Mouse (Mus musculus) hindbrain, embryonic 12.5 days (tissue): ENCODE measurements around the gene Mphosph10. TPM values are rescaled to one million over a fixed set of nuclear protein-coding genes. Genes with fewer than 3 reads are reported as not detected.

Source experiments
- ATAC-seq: fragments of 200-750 bp; cut with Nextera tagmentation; 2 replicates; pipeline ENCODE4 v1.8.0; 2017; ENCODE audit warnings: moderate TSS enrichment; ENCODE audit not compliant: low FRiP score
- H3K27ac ChIP-seq: fragments of 300-500 bp; sonication (generic); 2 replicates; pipeline ENCODE4 v1.5.1; 2016; ENCODE audit warnings: mild to moderate bottlenecking
- H3K27me3 ChIP-seq: fragments of 300-500 bp; sonication (generic); 2 replicates; pipeline ENCODE4 v1.6.1; 2016; ENCODE audit warnings: mild to moderate bottlenecking
- H3K36me3 ChIP-seq: fragments of 300-500 bp; sonication (generic); 2 replicates; pipeline ENCODE4 v1.6.1; 2016; ENCODE audit warnings: mild to moderate bottlenecking
- H3K4me1 ChIP-seq: fragments of 300-500 bp; sonication (generic); 2 replicates; pipeline ENCODE4 v1.6.1; 2016
- H3K4me2 ChIP-seq: fragments of 300-500 bp; sonication (generic); replicated peaks from 2 replicates; pipeline ENCODE4 v1.6.1; 2016; ENCODE audit warnings: mild to moderate bottlenecking
- H3K4me3 ChIP-seq: fragments of 300-500 bp; sonication (generic); 2 replicates; pipeline ENCODE4 v1.5.1; 2016; ENCODE audit warnings: mild to moderate bottlenecking
- H3K9ac ChIP-seq: fragments of 300-500 bp; sonication (generic); 2 replicates; pipeline ENCODE4 v1.6.1; 2016; ENCODE audit warnings: mild to moderate bottlenecking, moderate library complexity
- H3K9me3 ChIP-seq: fragments of 300-500 bp; sonication (generic); replicated peaks from 2 replicates; pipeline ENCODE4 v1.6.1; 2016; ENCODE audit warnings: mild to moderate bottlenecking
- WGBS: fragments of 180-500 bp; shearing (Covaris S2); methylation state at CpG from one replicate; pipeline ENCODE4 v1.1.7; 2016; 5-methylcytosine and 5-hydroxymethylcytosine counted together
- polyA plus RNA-seq: library from polyadenylated mRNA; unstranded; fragments of >200 nt; fragmentation: Nextera tagmentation; extraction: Ambion mirVana; gene quantifications from 2 replicates; pipeline ENCODE4 v1.2.1, GENCODE M21; 2016

Mphosph10 gene
- 41.7 and 43.7 TPM in 2 replicates for polyA plus RNA-seq

DNA sequence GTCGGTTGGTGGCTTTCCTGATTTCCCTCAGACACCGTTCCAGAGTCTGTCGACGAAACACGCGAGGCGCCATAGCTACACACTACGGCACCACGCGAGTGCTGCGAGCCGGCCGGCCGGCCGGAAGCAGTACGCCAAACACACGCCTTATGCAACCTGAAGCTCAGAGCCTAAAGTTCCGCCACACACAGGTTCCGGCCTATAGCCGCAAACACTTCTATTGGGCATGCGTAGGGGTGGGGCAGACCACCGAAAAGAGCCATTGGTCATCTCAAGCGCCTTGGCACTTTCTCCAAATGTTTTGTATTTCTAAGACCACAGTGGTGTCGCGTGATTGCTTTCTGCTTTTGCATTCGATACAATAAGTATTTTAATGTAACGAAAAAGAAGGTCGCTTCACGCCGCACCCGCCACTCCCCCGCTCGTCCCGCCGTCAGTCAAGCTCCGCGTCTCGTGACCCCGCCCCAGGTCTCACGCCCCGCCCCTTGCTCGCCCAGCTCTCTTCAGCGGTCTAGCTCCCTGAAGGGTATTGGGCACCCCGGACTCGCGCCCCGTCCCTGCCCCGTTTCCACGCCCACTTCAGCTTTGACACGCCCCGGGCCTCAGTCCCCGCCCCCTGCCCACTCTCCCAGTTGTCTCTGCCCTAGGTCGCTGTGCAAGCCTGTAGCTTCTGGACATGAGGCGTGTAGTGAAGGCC lies at the start of gene Mphosph10, which contains the start of gene Mcee:
TSS of gene Mphosph10 (minus strand) at position 147 of the 697 bp plus-strand sequence.
TSS of gene Mcee (plus strand) at position 486 of the 697 bp plus-strand sequence.
- ATAC-seq, result peak; percentile 99
- Histone ChIP-seq H3K4me2 (peak within 1 kb of the TSS; percentile 81), H3K9me3 (no peaks in the 10 kb centered on the region), H3K4me3 (peak within 1 kb of the TSS; percentile 65), H3K27me3 (no peaks in the 10 kb centered on the region), H3K36me3 (peaks cover 23% of the 10 kb centered on the region), H3K27ac (peak within 1 kb of the TSS; percentile 76), H3K4me1 (peaks cover 11% of the 10 kb centered on the region), H3K9ac (peak within 1 kb of the TSS; percentile 79)
- WGBS, result under 1% methylated on average over 54 of the region's 54 CpGs

DNA sequence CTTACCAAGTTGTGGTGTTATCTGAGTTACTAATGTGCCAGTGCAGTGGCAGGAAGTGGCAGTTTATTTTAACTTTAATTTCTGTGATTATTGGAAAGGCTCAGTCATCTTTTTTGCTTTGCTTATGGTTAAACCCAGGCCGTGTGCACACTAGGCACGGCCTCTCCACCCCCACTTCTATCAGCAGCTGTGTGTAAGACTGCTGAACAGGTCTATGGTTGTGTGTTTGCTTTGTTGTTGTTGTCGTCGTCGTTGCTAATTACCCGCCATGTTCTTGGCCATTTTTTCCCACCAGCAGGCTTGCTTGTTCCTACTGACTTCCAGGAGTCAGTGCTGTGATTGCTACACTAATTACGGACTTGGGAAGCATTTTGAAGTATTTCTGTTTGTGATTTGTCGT lies 48.5 kb upstream of the Mphosph10 start:
- Histone ChIP-seq H3K27me3 (no peaks in the 10 kb centered on the region), H3K9ac (no peak overlapping the region), H3K27ac (no peak overlapping the region), H3K4me2 (no peak overlapping the region), H3K9me3 (no peaks in the 10 kb centered on the region), H3K36me3 (no peaks in the 10 kb centered on the region), H3K4me1 (peaks cover 5% of the 10 kb centered on the region; the same call in 1 of the 2 replicates), H3K4me3 (no peak overlapping the region)
- WGBS, result 77% methylated on average over 8 of the region's 8 CpGs
- no peak for ATAC-seq

DNA sequence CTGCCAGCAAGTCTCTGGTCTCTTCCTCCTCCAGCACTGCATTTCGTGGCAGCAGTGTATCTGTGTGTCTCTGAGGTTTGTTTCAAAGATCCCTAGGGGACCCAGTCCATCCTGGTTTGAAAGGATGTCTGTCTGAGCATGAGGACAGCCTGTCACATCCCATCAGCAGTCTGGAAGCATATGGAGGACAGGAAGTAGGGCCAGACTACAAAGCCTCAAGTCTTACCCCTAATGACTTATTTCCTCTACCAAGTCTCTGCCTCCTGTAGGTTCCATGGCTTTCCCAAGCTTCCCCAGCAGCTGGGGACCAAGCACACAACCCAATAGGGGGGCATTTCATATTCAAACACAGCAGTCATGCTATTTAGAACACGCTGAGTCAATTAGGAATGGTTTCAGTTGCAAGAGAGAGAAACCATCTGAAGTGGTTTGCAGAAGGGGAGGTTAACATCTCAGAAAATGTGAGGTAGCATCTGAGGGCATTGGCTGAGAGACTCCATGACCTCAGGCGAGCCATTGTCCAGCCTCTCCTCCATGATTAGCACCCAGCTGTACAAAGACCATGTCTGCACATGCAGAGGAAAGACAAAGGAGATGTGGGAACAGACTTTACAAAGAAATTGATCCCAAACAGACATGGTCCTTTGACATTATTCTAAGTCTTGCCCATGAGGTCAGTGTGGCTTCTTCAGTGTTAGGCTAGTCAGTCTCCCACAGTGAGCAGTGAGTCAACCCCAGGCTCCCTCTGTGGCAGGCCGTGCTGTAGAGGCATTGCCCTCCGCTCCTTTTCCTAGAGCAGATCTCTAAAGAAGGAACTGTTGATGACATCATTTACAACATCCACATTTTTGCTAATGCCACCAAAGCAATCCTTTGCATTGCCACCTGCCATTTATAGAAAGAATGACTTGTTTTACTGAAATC lies 47.8 kb upstream of the Mphosph10 start:
- Histone ChIP-seq H3K4me2 (no peak overlapping the region), H3K4me3 (no peak overlapping the region), H3K27me3 (no peaks in the 10 kb centered on the region), H3K9me3 (no peaks in the 10 kb centered on the region), H3K36me3 (no peaks in the 10 kb centered on the region), H3K9ac (no peak overlapping the region), H3K4me1 (peaks cover 5% of the 10 kb centered on the region; the same call in 1 of the 2 replicates), H3K27ac (peak overlapping the region; percentile 35; the same call in 1 of the 2 replicates)
- WGBS, result 37% methylated on average over 5 of the region's 5 CpGs
- ATAC-seq, result peak; percentile 83

DNA sequence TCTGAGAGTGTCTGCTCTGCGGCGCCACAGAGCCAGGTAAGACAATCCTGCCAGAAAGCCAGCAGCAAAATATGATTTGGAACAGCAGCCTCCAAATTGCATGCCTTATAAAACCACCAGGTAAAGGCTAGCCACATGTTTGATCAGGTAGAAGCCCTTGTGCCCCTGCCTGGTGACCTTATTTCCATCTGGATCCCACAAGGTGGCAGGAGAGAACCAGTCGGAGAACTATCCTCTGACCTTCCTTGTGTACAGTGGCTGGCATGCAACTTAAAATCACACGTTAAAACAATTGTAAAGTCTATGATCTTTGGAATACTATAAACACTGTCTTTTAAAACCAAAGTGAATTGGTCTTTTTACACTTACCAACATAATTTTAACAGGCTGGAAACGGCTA lies 32.8 kb upstream of the Mphosph10 start:
- H3K27me3 ChIP-seq, result no peaks in the 10 kb centered on the region
- no peak overlapping the region for H3K27ac ChIP-seq
- H3K4me3 ChIP-seq, result no peak overlapping the region
- 64% methylated on average over 5 of the region's 5 CpGs for whole genome bisulfite sequencing
- H3K9me3 ChIP-seq, result no peaks in the 10 kb centered on the region
- no peak overlapping the region for H3K9ac ChIP-seq
- H3K36me3 ChIP-seq, result no peaks in the 10 kb centered on the region
- ATAC-seq, result no peak
- H3K4me2 ChIP-seq, result no peak overlapping the region
- no peaks in the 10 kb centered on the region for H3K4me1 ChIP-seq

DNA sequence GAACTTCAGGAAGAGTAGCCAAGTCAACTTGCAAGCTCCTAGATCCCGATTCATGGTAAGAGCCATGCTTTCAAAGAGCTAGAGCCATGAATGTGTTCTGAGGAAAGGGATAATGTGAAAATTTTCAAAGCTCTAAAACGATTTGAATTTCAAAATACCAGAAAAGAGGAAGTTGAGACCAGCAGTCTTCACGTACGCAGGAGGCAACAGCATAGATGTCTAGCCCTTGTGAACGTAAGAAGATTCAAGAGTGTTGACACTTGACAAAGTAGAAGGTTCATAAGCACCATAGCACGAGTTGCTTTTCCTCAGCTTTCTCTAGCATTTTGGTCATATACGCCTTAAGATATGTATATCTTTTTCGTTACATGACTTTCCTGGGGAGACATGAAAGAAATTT lies 11.9 kb upstream of the Mphosph10 start:
- ATAC-seq, result no peak
- Histone ChIP-seq H3K4me3 (no peak overlapping the region), H3K27ac (no peak overlapping the region), H3K9me3 (no peaks in the 10 kb centered on the region), H3K9ac (no peak overlapping the region), H3K27me3 (no peaks in the 10 kb centered on the region), H3K36me3 (peaks cover 2% of the 10 kb centered on the region; the same call in 1 of the 2 replicates), H3K4me2 (no peak overlapping the region), H3K4me1 (no peaks in the 10 kb centered on the region)
- WGBS, result 91% methylated on average over 8 of the region's 8 CpGs

DNA sequence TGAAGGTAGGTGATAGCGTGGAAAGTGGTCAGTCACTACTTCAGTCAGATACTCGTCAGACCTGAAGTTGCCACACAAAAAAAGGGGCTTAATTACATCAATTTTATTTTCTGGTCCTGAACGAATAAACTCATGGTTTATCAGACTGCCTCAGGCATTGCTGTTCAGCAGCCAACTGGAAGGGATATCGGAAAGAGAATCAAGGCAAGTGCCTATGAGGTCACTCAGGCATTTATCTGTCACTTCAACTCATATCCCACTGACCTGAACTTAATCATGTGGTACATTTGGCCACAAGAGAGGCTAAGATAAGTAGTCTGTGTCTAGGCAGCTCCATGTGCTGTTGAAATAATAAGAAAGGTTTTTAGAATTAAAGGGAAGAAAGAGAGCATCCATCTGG lies 10.4 kb upstream of the Mphosph10 start:
- no peak overlapping the region for H3K4me3 ChIP-seq
- 92% methylated on average over 4 of the region's 4 CpGs for WGBS
- H3K9ac ChIP-seq, result no peak overlapping the region
- H3K4me1 ChIP-seq, result no peaks in the 10 kb centered on the region
- no peak overlapping the region for H3K27ac ChIP-seq
- no peak overlapping the region for H3K4me2 ChIP-seq
- peaks cover 2% of the 10 kb centered on the region; the same call in 1 of the 2 replicates for H3K36me3 ChIP-seq
- ATAC-seq, result no peak
- H3K27me3 ChIP-seq, result no peaks in the 10 kb centered on the region
- H3K9me3 ChIP-seq, result no peaks in the 10 kb centered on the region

DNA sequence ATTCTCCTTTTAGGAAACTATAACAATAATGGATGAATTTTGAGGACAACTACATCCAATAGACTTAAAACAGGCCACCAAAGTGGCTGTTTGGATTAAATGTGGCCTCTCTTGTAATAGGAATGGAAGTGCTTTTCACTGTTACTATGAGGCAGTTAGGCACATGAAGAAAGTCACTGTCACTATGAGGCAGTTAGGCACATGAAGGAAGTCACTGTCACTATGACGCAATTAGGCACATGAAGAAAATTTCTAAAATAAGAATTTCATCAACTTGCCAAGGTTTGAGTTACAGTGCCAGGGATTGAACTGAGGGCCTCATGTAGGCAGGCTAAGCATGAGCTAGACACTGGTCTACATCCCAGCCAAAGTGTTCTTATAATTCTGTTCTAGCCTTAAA lies 8.7 kb upstream of the Mphosph10 start:
- Histone ChIP-seq H3K27me3 (no peaks in the 10 kb centered on the region), H3K4me3 (no peak overlapping the region), H3K9ac (no peak overlapping the region), H3K27ac (no peak overlapping the region), H3K36me3 (peaks cover 2% of the 10 kb centered on the region; the same call in 1 of the 2 replicates), H3K4me1 (no peaks in the 10 kb centered on the region), H3K9me3 (no peaks in the 10 kb centered on the region), H3K4me2 (no peak overlapping the region)
- WGBS, result 85% methylated on average over 1 of the region's 1 CpGs
- ATAC-seq, result no peak

DNA sequence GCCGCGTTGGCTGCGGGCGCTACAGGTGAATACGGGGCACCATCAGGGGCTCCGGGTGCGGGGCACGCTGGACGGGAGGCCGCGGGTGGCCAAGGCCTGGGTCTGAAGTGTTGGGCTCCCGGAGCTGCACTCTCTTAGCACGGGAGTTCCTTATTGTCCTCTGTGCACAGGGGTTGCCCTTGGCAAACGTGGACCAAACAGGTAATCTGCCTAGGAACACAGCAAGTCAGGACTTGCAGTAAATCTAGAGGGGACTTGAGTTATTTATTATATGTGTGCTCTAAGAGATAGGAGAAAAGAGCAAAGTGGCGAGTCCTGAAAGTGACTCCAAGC lies 717 bp upstream of the Mphosph10 start:
- no peak for ATAC-seq
- Histone ChIP-seq H3K36me3 (peaks cover 19% of the 10 kb centered on the region), H3K27ac (peak overlapping the region; percentile 76)

DNA sequence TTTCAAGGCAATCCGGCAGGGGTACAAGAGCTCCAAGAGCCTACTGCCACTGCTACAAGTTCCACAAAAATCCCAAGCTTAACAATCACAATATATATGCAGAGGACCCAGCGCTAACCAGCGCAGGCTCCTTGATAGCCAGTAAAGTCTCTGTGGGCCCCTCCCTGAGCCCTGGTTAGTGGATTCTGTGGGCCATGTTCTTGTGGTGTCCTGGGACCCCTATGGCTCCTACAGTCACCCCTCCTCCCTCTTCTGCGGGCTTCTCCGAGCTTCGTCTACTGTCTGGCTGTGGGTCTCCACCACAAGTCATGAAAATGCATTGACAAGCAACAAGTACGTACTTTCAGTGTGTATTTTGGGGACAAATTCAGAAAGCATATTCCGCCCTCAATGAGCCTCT lies 589 bp downstream of the Mphosph10 start:
- WGBS, result 4% methylated on average over 8 of the region's 8 CpGs
- peak overlapping the region; percentile 52; the same call in 1 of the 2 replicates for H3K27ac ChIP-seq
- peaks cover 24% of the 10 kb centered on the region for H3K36me3 ChIP-seq
- H3K4me3 ChIP-seq, result peak overlapping the region; percentile 65
- peaks cover 11% of the 10 kb centered on the region for H3K4me1 ChIP-seq
- peak overlapping the region; percentile 63 for H3K9ac ChIP-seq
- H3K9me3 ChIP-seq, result no peaks in the 10 kb centered on the region
- no peak for ATAC-seq
- H3K4me2 ChIP-seq, result peak overlapping the region; percentile 81
- H3K27me3 ChIP-seq, result no peaks in the 10 kb centered on the region

More for the DNA sequence above, 717 bp upstream of the Mphosph10 start:
- peaks cover 11% of the 10 kb centered on the region for H3K4me1 ChIP-seq
- no peaks in the 10 kb centered on the region for H3K9me3 ChIP-seq
- peak overlapping the region; percentile 65 for H3K4me3 ChIP-seq
- H3K27me3 ChIP-seq, result no peaks in the 10 kb centered on the region
- 2% methylated on average over 15 of the region's 15 CpGs for WGBS
- H3K9ac ChIP-seq, result peak overlapping the region; percentile 79
- peak overlapping the region; percentile 81 for H3K4me2 ChIP-seq

DNA sequence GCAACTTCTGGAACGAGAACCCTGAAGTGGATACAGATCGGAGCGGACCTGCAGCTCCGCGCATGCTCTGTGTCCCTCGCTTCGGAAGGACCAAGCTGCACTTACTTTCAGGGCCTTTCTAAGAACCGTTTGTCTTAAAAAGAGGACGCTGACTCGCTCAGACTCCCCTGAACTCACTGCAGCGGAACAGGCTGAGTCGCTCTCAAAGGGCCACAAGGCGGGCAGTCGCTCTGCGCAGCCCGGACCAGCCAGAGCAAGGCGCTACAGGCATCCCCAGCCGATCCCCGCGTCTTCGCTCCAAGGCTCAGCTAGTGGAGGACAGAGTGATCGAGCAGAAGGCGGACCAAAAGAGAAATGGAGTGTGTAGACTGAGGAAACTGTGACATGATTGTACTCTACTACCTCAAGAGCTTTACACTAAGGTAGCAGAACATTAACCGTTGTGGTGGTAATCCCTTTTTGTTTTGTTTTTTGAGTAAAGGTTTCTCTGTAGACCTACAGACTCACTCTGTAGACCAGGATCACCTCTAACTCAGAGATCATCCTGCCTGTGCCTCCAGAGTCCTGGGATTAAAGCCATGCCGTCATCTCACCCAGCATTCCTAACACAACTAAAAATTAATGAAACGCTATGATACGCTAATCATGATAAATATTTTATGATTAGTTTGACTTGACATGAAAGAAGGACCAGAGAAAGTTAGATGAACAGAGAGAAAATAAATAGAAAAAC lies 18.1 kb downstream of the Mphosph10 start, which contains the start of gene Fan1:
TSS of gene Fan1 (minus strand) at position 266 of the 733 bp plus-strand sequence.
- Histone ChIP-seq H3K4me3 (peak within 1 kb of the TSS; percentile 66), H3K9me3 (no peaks in the 10 kb centered on the region), H3K9ac (peak within 1 kb of the TSS; percentile 71), H3K4me2 (peak within 1 kb of the TSS; percentile 56), H3K27ac (peak within 1 kb of the TSS; percentile 94), H3K27me3 (no peaks in the 10 kb centered on the region), H3K4me1 (peaks cover 8% of the 10 kb centered on the region), H3K36me3 (peaks cover 29% of the 10 kb centered on the region)
- peak; percentile 95 for ATAC-seq
- 5% methylated on average over 27 of the region's 27 CpGs for WGBS

DNA sequence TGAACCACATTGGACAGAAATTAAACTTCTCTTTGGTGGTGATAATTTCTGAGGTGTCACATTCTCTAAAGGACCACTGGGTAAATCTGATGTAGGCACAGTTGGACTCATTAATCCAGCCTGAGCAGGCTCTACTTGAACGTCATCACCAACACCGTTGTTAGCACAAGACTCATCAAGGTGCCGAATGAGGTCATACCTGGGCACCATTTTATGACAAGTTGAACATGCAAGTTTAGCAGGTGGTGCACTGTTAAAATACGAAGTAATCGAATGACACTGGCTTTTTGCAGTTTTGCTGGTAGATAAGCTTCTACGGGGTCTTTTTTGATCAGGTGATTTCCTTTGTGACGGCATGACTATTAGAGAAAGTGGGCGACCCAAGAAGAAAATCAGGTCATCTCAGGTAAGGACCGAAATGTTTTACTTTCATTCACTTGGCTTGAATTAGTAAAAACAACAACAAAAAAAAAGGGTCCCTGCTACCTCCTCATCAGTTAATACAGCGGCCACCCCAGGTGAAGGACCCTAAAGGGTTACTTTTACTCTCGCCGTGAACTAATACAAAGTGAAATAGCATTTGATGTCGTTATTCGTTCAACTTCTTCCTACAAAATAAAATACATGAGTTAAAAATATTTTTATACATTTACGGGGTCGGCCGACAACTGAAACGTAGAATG lies 18.8 kb downstream of the Mphosph10 start:
- H3K4me2 ChIP-seq, result peak overlapping the region; percentile 56
- H3K27ac ChIP-seq, result peak overlapping the region; percentile 94
- WGBS, result 17% methylated on average over 18 of the region's 18 CpGs
- H3K36me3 ChIP-seq, result peaks cover 31% of the 10 kb centered on the region
- H3K9me3 ChIP-seq, result no peaks in the 10 kb centered on the region
- ATAC-seq, result peak; percentile 26; the same call in 1 of the 2 replicates
- no peaks in the 10 kb centered on the region for H3K27me3 ChIP-seq
- peak overlapping the region; percentile 66 for H3K4me3 ChIP-seq
- H3K9ac ChIP-seq, result peak overlapping the region; percentile 71
- peaks cover 8% of the 10 kb centered on the region for H3K4me1 ChIP-seq
